Mouse (Mus musculus): ENCODE measurements around the gene Lix1.
"Not testable (repeated sequence)": the region's sequence is repeated elsewhere in the genome, so short reads cannot be mapped to it uniquely, and the experiment has no call there.

Gene Lix1

GRCm38 (mm10) chr17:17414206-17414605 is 11.7 kb downstream of the Lix1 start:
- DNase-seq, result no peak

- DNase-seq, result no peak
Measured at GRCm38 (mm10) chr17:17424609-17425307, 22.3 kb downstream of the Lix1 start.

GRCm38 (mm10) chr17:17425308-17425813 is 22.9 kb downstream of the Lix1 start:
- no peak for DNase-seq

GRCm38 (mm10) chr17:17425906-17426305 is 23.4 kb downstream of the Lix1 start:
- no peak for DNase-seq

GRCm38 (mm10) chr17:17428888-17429287 is 26.4 kb downstream of the Lix1 start:
- no peak for DNase-seq

- no peak for DNase-seq
Measured at GRCm38 (mm10) chr17:17433679-17434078, 31.2 kb downstream of the Lix1 start.

GRCm38 (mm10) chr17:17438576-17439191 is 36.2 kb downstream of the Lix1 start:
- DNase-seq, result no peak

GRCm38 (mm10) chr17:17441876-17442498 is 39.5 kb downstream of the Lix1 start:
- no peak for DNase-seq

- no peak for DNase-seq
Measured at GRCm38 (mm10) chr17:17444297-17444886, 41.9 kb downstream of the Lix1 start.

- DNase-seq, result no peak
Measured at GRCm38 (mm10) chr17:17446683-17447082, 44.2 kb downstream of the Lix1 start.

- no peak for DNase-seq
Measured at GRCm38 (mm10) chr17:17447821-17448220, 45.3 kb downstream of the Lix1 start.

GRCm38 (mm10) chr17:17448737-17449440 is 46.4 kb downstream of the Lix1 start:
- peak; percentile 34 for DNase-seq

GRCm38 (mm10) chr17:17449441-17449770 is 46.9 kb downstream of the Lix1 start:
- DNase-seq, result no peak

GRCm38 (mm10) chr17:17451102-17451501 is 48.6 kb downstream of the Lix1 start:
- DNase-seq, result no peak

GRCm38 (mm10) chr17:17452617-17453016 is 50.1 kb downstream of the Lix1 start:
- no peak for DNase-seq

- no peak for DNase-seq
Measured at GRCm38 (mm10) chr17:17454573-17454972, 52.1 kb downstream of the Lix1 start.

GRCm38 (mm10) chr17:17485789-17486188 is 83.3 kb downstream of the Lix1 start:
- DNase-seq, result no peak

GRCm38 (mm10) chr17:17490820-17491621 is 88.5 kb downstream of the Lix1 start:
- DNase-seq, result no peak

- DNase-seq, result no peak
Measured at GRCm38 (mm10) chr17:17491622-17492001, 89.1 kb downstream of the Lix1 start.

GRCm38 (mm10) chr17:17492116-17492515 is 89.6 kb downstream of the Lix1 start:
- DNase-seq, result no peak

GRCm38 (mm10) chr17:17496234-17496633 is 93.8 kb downstream of the Lix1 start:
- not testable (repeated sequence) for DNase-seq

GRCm38 (mm10) chr17:17496730-17497129 is 94.3 kb downstream of the Lix1 start:
- DNase-seq, result no peak

Data from right cerebral cortex, postnatal 4 days (tissue).